Mouse (Mus musculus) cerebellum, postnatal 36 days (tissue): ENCODE measurements around the gene Tmem174.

Experiments
- DNase-seq, 2 experiments: peaks; one replicate each; pipeline ENCODE4 v3.0.0; 2021 to 2022; ENCODE audit warnings: mixed read lengths in 2 of 2

Gene Tmem174

GRCm38 (mm10) chr13:98637145-98637544, at the start of gene Tmem174:
Tmem174 (minus strand) TSS chr13:98637410.
- no peak for DNase-seq

GRCm38 (mm10) chr13:98684144-98684900, 47.1 kb upstream of the Tmem174 start:
- no peak for DNase-seq

- no peak for DNase-seq
Observed at GRCm38 (mm10) chr13:98683412-98683811, 46.2 kb upstream of the Tmem174 start.

- no peak for DNase-seq
Observed at GRCm38 (mm10) chr13:98680470-98681060, 43.4 kb upstream of the Tmem174 start.

- no peak for DNase-seq
Observed at GRCm38 (mm10) chr13:98679631-98680041, 42.4 kb upstream of the Tmem174 start.

- no peak for DNase-seq
Observed at GRCm38 (mm10) chr13:98679230-98679629, 42.0 kb upstream of the Tmem174 start.

- DNase-seq = no peak
Observed at GRCm38 (mm10) chr13:98673922-98674321, 36.7 kb upstream of the Tmem174 start.

GRCm38 (mm10) chr13:98669296-98669695, 32.1 kb upstream of the Tmem174 start:
- no peak for DNase-seq

GRCm38 (mm10) chr13:98667316-98667715, 30.1 kb upstream of the Tmem174 start:
- no peak for DNase-seq

- no peak for DNase-seq
Observed at GRCm38 (mm10) chr13:98665240-98665639, 28.0 kb upstream of the Tmem174 start.

- DNase-seq = no peak
Observed at GRCm38 (mm10) chr13:98662173-98662675, 25.0 kb upstream of the Tmem174 start.

GRCm38 (mm10) chr13:98656034-98656471, 18.8 kb upstream of the Tmem174 start:
- DNase-seq = no peak

GRCm38 (mm10) chr13:98655346-98655745, 18.1 kb upstream of the Tmem174 start:
- no peak for DNase-seq

GRCm38 (mm10) chr13:98654129-98654939, 17.1 kb upstream of the Tmem174 start:
- no peak for DNase-seq

- DNase-seq = no peak
Observed at GRCm38 (mm10) chr13:98652194-98652593, 15.0 kb upstream of the Tmem174 start.

GRCm38 (mm10) chr13:98651228-98651977, 14.2 kb upstream of the Tmem174 start:
- DNase-seq = no peak

- DNase-seq = no peak
Observed at GRCm38 (mm10) chr13:98647775-98648568, 10.8 kb upstream of the Tmem174 start.

- no peak for DNase-seq
Observed at GRCm38 (mm10) chr13:98638507-98639166, 1.4 kb upstream of the Tmem174 start.

GRCm38 (mm10) chr13:98636571-98636970, 639 bp downstream of the Tmem174 start:
- DNase-seq = no peak

- no peak for DNase-seq
Observed at GRCm38 (mm10) chr13:98633641-98634484, 3.3 kb downstream of the Tmem174 start.
